Mouse (Mus musculus) MN1 (cell line): ENCODE measurements at regions not wholly inside any gene's neighbourhood (a gene's known extent, or its start where the extent isn't known, plus 50 kb on each side); places are given as distances from the start of the nearest gene placed in this dataset.

Source experiments
- DNase-seq: peaks from one replicate; pipeline ENCODE4 v3.0.0-alpha.2; 2016; ENCODE audit warnings: low spot score

- no peak for DNase-seq
These were observed 69.6 kb upstream of the Gli2 start for GRCm38 (mm10) chr1:119122975-119123374.

GRCm38 (mm10) chr1:119119863-119120569 lies 66.6 kb upstream of the Gli2 start:
- DNase-seq = peak; percentile 28

- no peak for DNase-seq
These were observed 61.8 kb upstream of the Gli2 start for GRCm38 (mm10) chr1:119115106-119115674.

GRCm38 (mm10) chr1:119108578-119108977 lies 55.2 kb upstream of the Gli2 start:
- no peak for DNase-seq

- DNase-seq = no peak
These were observed 53.0 kb upstream of the Gli2 start for GRCm38 (mm10) chr1:119106246-119106975.
